Mouse (Mus musculus) cortical plate, adult 2 months (tissue): ENCODE measurements around the gene Acot7. TPM values are rescaled to one million over a fixed set of nuclear protein-coding genes. Genes with fewer than 3 reads are reported as not detected.

Experiments
- H3K27ac ChIP-seq: fragments of 200-500 bp; 2 replicates; pipeline ENCODE4 v1.5.1; 2012; ENCODE audit warnings: low read length, control low read depth, inconsistent platforms; ENCODE audit not compliant: insufficient read depth
- H3K4me1 ChIP-seq: fragments of 200-500 bp; 2 replicates; pipeline ENCODE4 v1.6.1; 2011; ENCODE audit warnings: low read length; ENCODE audit not compliant: control insufficient read depth, insufficient read depth
- H3K4me3 ChIP-seq: fragments of 200-500 bp; 2 replicates; pipeline ENCODE4 v1.5.1; 2011; ENCODE audit warnings: mild to moderate bottlenecking, low read length, control low read depth; ENCODE audit not compliant: insufficient read depth
- CTCF ChIP-seq: fragments of 200-500 bp; IDR thresholded peaks from 2 replicates; pipeline ENCODE4 v1.5.1; 2011; ENCODE audit warnings: mild to moderate bottlenecking, control low read depth, low read length; ENCODE audit not compliant: insufficient read depth; ENCODE audit errors: extremely low read depth
- POLR2A ChIP-seq: fragments of 200-500 bp; IDR thresholded peaks from 2 replicates; pipeline ENCODE4 v1.6.1; 2011; ENCODE audit warnings: mild to moderate bottlenecking, low read length, control low read depth; ENCODE audit not compliant: insufficient read depth; ENCODE audit errors: extremely low read depth
- polyA plus RNA-seq: library from polyadenylated mRNA; depleted of rRNA; stranded (reverse); fragments of >200 nt; gene quantifications from 2 replicates; pipeline ENCODE4 v1.2.3, GENCODE M21; 2012

Gene Acot7
- polyA plus RNA-seq, 1 experiment, result 333 TPM

DNA sequence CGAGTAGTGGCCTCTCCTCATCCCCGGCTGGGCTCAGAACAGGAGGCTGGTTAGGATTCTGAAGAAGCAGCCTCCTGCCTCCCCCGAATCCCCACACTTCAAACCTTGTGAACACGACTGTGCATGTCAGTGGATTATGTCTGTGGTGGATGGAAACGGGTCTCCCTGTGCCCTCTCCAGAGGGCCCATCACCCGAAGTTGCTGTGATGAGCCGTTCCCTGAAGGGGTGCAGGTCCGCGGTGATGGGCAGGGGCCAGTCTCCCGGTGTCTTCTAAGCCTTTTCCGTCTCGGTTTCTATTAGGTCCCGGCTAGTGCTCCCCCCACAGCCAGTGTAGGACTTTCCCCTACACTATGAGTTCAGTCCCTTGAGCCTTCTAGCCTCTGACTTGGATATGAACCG lies 120.9 kb downstream of the Acot7 start:
- H3K4me3 ChIP-seq, result no peak overlapping the region
- no peak for TF ChIP-seq CTCF
- TF ChIP-seq POLR2A, result no peak
- peaks cover 5% of the 10 kb centered on the region for H3K4me1 ChIP-seq
- no peak overlapping the region for H3K27ac ChIP-seq

DNA sequence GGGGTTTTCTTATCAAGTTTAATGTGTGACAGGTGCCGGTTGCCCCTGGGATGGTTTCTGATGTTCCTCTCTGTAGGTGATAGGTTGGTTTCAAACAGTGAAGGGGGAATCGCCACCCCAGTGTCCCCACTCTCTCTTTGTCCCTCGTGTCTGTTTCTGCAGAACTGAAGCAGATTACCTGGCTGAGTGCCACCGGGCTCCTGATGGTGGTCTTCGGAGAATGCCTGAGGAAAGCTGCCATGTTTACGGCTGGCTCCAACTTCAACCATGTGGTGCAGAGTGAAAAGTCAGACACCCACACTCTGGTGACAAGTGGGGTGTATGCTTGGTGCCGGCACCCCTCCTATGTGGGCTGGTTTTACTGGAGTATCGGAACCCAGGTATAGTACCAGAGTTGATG lies 122.4 kb downstream of the Acot7 start:
- Histone ChIP-seq H3K4me3 (no peak overlapping the region), H3K27ac (no peak overlapping the region), H3K4me1 (peaks cover 5% of the 10 kb centered on the region)
- TF ChIP-seq CTCF (no peak), POLR2A (no peak)

DNA sequence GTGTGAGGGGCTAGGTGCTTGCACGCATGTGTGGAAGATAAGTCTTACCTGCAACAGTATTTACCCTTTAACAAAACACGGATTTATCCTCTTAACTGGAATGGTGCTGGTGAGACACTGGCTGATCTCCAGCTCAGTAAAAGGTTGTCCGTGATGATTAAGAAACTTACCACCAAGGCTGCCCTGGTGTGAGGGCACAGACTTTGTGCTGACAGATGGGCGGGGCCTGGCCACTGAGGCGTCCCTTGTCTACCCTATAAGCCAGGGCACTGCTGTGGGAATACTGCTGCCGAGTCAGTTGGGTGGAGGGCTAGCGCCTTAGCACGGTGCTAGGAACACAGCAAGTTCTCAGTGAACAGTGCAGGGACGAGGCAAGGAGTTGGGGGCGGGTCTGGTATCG lies 124.1 kb downstream of the Acot7 start:
- TF ChIP-seq CTCF (no peak), POLR2A (no peak)
- Histone ChIP-seq H3K27ac (no peak overlapping the region), H3K4me1 (peaks cover 5% of the 10 kb centered on the region), H3K4me3 (no peak overlapping the region)

DNA sequence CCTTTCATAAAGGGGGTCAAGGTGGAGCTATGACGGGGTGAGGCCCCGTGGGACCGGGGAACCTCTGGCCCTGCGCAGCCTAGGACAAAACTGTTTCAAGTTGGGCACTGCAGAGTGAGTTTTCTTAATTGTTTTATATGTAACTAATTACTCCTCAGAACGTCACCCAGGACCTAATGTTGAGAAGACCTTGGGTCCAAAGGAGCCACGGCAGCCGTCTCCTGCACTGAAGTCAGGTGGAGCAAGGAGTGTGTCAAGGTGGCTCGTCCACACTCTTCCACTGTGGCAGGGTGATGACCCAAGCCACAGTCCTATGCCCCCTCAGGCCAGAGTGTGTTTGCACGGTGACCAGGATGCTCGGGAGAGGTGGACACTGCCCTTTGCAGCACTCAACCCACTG lies 125.2 kb downstream of the Acot7 start:
- TF ChIP-seq POLR2A (no peak), CTCF (no peak)
- no peak overlapping the region for H3K27ac ChIP-seq
- H3K4me3 ChIP-seq, result no peak overlapping the region
- peaks cover 3% of the 10 kb centered on the region for H3K4me1 ChIP-seq

DNA sequence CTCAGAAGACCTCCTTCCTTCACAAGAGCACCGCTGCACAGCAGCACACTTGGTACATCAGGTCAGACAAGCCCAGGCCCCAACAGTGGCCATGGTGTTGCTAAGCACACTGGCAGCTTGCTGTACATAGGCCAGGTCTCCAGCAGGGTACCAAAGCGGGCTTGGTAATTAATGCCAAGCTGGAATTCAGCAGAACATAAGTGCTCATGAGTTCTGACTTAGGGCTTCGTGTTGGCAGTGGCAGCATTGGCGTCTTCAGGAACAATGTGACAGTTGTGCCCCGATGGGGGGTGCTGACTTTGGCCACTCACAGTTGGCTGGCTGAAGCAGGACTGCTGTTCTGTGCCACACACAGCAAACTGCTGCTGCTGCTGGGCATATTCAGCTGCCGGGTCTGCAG lies 126.8 kb downstream of the Acot7 start:
- TF ChIP-seq POLR2A, result no peak
- TF ChIP-seq CTCF, result no peak
- Histone ChIP-seq H3K27ac (no peak overlapping the region), H3K4me1 (no peaks in the 10 kb centered on the region), H3K4me3 (no peak overlapping the region)

- no peak overlapping the region for H3K4me3 ChIP-seq
- no peak overlapping the region for H3K27ac ChIP-seq
- H3K4me1 ChIP-seq, result no peaks in the 10 kb centered on the region
- no peak for TF ChIP-seq CTCF
- no peak for TF ChIP-seq POLR2A
These were observed 128.1 kb downstream of the Acot7 start for GRCm38 (mm10) chr4:152305991-152306390.

DNA sequence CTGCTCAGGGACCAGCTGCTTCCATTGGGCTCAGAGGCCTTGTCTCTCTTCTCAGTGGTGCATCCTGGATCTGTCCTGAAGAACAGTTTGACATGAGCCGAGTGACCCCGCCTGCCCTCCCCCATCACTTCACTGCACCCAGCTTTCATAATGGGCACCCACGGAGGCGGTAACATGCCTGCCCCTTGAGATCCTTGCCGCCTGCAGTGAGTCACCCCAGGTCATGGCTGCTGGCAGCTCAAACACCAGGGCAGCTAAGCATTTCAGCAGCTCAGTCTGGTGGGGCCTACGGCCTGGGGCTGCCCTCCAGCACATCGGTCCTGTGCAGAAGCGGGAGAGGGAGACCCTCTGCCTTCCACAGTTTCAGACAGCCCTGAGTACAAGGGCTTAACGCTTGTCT lies 129.6 kb downstream of the Acot7 start:
- TF ChIP-seq CTCF (no peak), POLR2A (no peak)
- Histone ChIP-seq H3K27ac (no peak overlapping the region), H3K4me1 (no peaks in the 10 kb centered on the region), H3K4me3 (no peak overlapping the region)

GRCm38 (mm10) chr4:152312186-152312585 lies 134.3 kb downstream of the Acot7 start:
- Histone ChIP-seq H3K27ac (no peak overlapping the region), H3K4me3 (no peak overlapping the region), H3K4me1 (no peaks in the 10 kb centered on the region)
- TF ChIP-seq POLR2A, result no peak
- TF ChIP-seq CTCF, result no peak

- peak overlapping the region; percentile 19 for H3K4me3 ChIP-seq
- H3K4me1 ChIP-seq, result no peaks in the 10 kb centered on the region
- TF ChIP-seq CTCF (no peak), POLR2A (no peak)
- H3K27ac ChIP-seq, result no peak overlapping the region
These were observed 135.3 kb downstream of the Acot7 start for GRCm38 (mm10) chr4:152313211-152313632.

- H3K27ac ChIP-seq, result no peak overlapping the region
- TF ChIP-seq POLR2A, result no peak
- TF ChIP-seq CTCF, result no peak
- peak overlapping the region; percentile 19; the same call in 1 of the 2 replicates for H3K4me3 ChIP-seq
- 0 out of 2 replicates have a peak, but pooled peaks cover 2% of the 10 kb centered on the region for H3K4me1 ChIP-seq
These were observed 136.0 kb downstream of the Acot7 start for GRCm38 (mm10) chr4:152313934-152314333.

GRCm38 (mm10) chr4:152315498-152316213 lies 137.7 kb downstream of the Acot7 start:
- H3K4me3 ChIP-seq, result peak overlapping the region; percentile 42
- H3K4me1 ChIP-seq, result 0 out of 2 replicates have a peak, but pooled peaks cover 2% of the 10 kb centered on the region
- H3K27ac ChIP-seq, result no peak overlapping the region
- TF ChIP-seq POLR2A, result no peak
- TF ChIP-seq CTCF, result no peak
